Mouse (Mus musculus) forebrain, embryonic 16.5 days (tissue): ENCODE results near the gene Bak1. TPM values are rescaled to one million over a fixed set of nuclear protein-coding genes. Genes with fewer than 3 reads are reported as not detected.
A peak's percentile ranks its signal among the peaks of the same experiment; 100 is the strongest.

ENCODE experiments used
- ATAC-seq: fragments of 200-750 bp; cut with Nextera tagmentation; 2 replicates; pipeline ENCODE4 v1.8.0; 2017; ENCODE audit warnings: mild to moderate bottlenecking, moderate library complexity
- H3K27ac ChIP-seq: fragments of 300-500 bp; sonication (generic); 2 replicates; pipeline ENCODE4 v1.5.1; 2014; ENCODE audit warnings: low read length, control low read depth
- H3K27me3 ChIP-seq: fragments of 300-500 bp; sonication (generic); replicated peaks from 2 replicates; pipeline ENCODE4 v1.6.1; 2014; ENCODE audit warnings: low read length; ENCODE audit not compliant: control insufficient read depth, insufficient read depth
- H3K36me3 ChIP-seq: fragments of 300-500 bp; sonication (generic); 2 replicates; pipeline ENCODE4 v1.6.1; 2014; ENCODE audit not compliant: control insufficient read depth, insufficient read depth
- H3K4me1 ChIP-seq: fragments of 300-500 bp; sonication (generic); replicated peaks from 2 replicates; pipeline ENCODE4 v1.6.1; 2014; ENCODE audit warnings: low read length; ENCODE audit not compliant: control insufficient read depth, insufficient read depth
- H3K4me2 ChIP-seq: fragments of 300-500 bp; sonication (generic); 2 replicates; pipeline ENCODE4 v1.6.1; 2014; ENCODE audit warnings: mild to moderate bottlenecking, low read length, control low read depth
- H3K4me3 ChIP-seq: fragments of 300-500 bp; sonication (generic); replicated peaks from 2 replicates; pipeline ENCODE4 v1.5.1; 2014; ENCODE audit warnings: mild to moderate bottlenecking, low read length, control low read depth
- H3K9ac ChIP-seq: fragments of 300-500 bp; sonication (generic); replicated peaks from 2 replicates; pipeline ENCODE4 v1.6.1; 2014; ENCODE audit warnings: low read depth, low read length, control low read depth
- H3K9me3 ChIP-seq: fragments of 300-500 bp; sonication (generic); 2 replicates; pipeline ENCODE4 v1.6.1; 2016; ENCODE audit warnings: low read length; ENCODE audit not compliant: control insufficient read depth
- WGBS: fragments of 180-500 bp; shearing (Covaris S2); extraction: QIAGEN DNeasy Blood & Tissue Kit; methylation state at CpG from one replicate; pipeline ENCODE4 v1.1.7; 2014; 5-methylcytosine and 5-hydroxymethylcytosine counted together
- polyA plus RNA-seq: library from polyadenylated mRNA; unstranded; fragments of >200 nt; fragmentation: Nextera tagmentation; extraction: Ambion mirVana; gene quantifications from 2 replicates; pipeline ENCODE4 v1.2.1, GENCODE M21; 2015

The Bak1 gene
- polyA plus RNA-seq, 1 experiment from 2014 or later: 2.7 TPM

DNA sequence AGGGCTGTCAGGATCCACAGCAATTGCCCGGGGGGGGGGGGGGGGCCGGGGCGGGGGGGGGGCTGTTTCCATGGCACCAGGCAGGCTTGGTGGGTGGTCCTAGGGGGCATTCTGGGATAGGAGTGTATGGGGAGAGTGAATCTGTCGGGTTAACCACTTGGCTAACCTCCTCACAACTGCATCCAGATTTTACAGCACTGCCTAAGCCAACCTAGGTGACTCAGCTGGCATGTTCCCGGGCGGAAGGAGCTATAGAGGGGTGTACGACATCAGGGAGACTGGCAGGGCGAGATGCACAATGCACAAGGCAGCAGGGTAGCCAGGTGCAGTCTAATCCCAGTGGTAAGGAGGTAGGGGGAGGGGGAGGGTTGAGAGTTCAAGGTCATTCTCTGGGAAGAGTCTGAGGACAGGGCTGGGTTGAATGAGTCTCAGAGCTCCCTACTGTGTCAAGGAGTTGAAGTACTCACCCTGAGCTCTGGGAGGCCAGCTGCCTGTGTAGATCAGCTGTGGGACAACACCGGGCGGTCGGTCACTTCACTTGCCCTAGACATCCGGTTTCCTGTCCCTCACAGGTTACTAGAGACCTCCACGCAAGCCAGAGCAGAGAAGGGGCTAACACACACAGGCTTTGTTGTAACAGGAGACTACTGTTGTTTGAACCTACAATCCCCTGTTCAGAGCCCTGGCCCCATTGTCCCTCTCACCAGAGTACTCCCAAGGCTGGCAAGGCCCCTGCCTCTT is 12.4 kb upstream of the Bak1 start:
- Histone ChIP-seq H3K9ac (no peak overlapping the region), H3K4me1 (peaks cover 10% of the 10 kb centered on the region), H3K4me3 (no peak overlapping the region), H3K9me3 (no peaks in the 10 kb centered on the region), H3K4me2 (no peak overlapping the region), H3K27ac (no peak overlapping the region), H3K27me3 (no peaks in the 10 kb centered on the region), H3K36me3 (no peaks in the 10 kb centered on the region)
- WGBS: 52% methylated on average over 10 of the region's 13 CpGs
- ATAC-seq: no peak

DNA sequence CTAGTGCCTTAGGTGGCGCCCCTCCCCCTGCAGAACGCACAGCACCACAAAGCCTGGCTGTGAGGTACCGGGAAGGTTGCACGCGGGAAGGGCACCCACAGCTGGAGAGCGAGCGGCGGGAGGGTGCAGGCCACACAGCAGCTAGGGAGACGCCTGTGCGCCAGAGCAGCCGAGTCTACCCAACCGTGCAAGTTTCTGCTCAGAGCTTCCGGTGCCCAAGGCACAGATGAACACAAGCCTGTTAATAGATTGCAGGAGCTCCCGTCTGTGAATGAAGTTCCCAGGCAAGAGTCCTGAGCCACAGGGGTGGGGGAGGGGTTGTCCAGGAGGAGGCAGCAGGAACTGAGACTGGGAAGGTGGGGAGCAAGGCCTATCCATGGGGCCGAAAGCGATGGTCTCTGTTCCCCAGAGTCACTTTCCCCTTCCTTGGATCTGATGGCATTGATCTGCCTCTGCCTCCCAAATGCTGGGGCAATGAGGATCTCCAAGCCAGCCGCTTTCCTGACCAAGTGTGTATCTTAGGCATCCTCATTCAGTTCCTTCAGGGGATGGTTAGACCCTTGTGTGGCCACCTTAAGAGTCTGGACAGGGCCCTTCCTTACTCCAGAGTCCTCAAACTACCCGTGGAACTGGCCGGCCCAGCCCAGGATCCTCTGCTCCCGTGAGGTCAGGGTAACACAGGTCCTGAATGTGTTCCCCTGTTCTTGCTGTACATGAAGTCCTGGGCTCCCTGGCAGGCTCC is 11.7 kb upstream of the Bak1 start:
- Histone ChIP-seq H3K4me3 (no peak overlapping the region), H3K4me2 (peak overlapping the region; percentile 30), H3K9me3 (no peaks in the 10 kb centered on the region), H3K36me3 (no peaks in the 10 kb centered on the region), H3K9ac (no peak overlapping the region), H3K4me1 (peaks cover 10% of the 10 kb centered on the region), H3K27ac (no peak overlapping the region), H3K27me3 (no peaks in the 10 kb centered on the region)
- 10% methylated on average over 20 of the region's 20 CpGs for WGBS
- no peak for ATAC-seq

DNA sequence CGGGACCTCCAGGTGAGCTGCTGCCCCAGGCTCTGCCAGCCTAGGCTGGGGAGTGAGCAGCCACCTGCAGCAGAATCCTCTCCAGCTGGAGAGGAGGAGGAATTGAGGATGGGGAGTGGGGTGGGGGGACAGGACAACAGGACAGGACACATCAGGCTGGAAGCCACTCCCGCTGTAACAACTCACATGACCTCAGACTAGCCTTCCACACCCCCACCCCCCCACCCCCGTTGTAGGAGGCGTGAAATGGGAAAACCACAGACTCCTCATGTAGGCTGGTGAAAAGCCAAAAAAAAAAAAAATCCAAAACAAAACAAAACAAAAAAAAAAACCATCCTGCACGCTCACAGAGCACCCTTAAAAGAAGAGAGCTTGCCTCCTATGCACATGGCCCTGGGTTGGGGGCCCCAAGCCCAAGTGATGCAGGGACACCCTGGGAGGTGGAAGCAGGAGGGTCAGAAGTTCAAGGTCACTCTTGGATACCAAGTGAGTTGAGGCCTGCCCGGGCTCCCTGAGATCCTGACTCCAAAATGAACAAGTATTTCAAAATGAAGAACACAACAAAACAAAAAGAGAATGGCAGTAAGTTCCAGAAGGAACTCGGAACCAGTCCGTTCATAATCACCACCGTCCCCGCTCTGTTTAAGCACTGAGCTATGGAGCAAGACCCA is 10.8 kb upstream of the Bak1 start:
- Histone ChIP-seq H3K4me2 (no peak overlapping the region), H3K9ac (no peak overlapping the region), H3K4me3 (no peak overlapping the region), H3K27ac (no peak overlapping the region), H3K36me3 (no peaks in the 10 kb centered on the region), H3K4me1 (peaks cover 10% of the 10 kb centered on the region), H3K9me3 (no peaks in the 10 kb centered on the region), H3K27me3 (no peaks in the 10 kb centered on the region)
- 68% methylated on average over 10 of the region's 10 CpGs for WGBS
- no peak for ATAC-seq

DNA sequence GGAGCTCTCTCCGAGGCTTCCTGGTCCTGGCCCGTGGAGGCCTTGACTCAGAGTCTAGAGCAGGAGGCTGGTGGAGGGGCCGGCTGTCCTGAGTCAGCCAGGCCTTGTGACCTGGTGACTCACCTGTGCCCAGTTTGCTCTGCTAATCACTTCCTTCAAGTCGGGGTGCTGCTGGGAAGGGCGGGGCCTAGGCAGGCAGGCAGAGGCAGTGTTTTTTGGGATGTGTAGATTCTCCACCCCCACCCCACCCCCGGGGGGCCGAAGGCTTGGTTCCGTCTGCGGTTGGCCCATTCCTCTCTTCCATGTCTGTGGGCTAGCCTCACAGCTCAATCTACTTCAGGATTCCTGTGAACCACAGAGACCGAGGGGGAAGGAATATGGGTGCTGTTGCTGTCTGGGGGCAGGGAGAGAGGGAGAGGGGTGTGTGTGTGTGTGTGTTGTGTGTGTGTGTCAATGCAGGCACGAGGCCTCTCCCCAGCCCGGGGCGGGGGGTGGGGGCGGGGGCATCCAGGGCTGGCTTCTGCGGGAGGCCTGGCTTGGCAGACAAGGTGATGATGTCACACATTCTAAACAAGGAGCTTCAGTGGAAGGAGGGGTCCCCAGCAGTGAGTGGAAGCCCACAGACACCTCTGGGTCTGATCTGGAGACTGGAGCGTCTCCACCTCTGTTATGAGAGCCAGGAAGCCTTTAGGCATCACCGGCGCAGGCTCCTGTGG is 9.7 kb upstream of the Bak1 start:
- H3K4me1 ChIP-seq: peaks cover 10% of the 10 kb centered on the region
- H3K27ac ChIP-seq: no peak overlapping the region
- 35% methylated on average over 17 of the region's 18 CpGs for WGBS
- H3K27me3 ChIP-seq: no peaks in the 10 kb centered on the region
- H3K4me3 ChIP-seq: no peak overlapping the region
- H3K4me2 ChIP-seq: no peak overlapping the region
- H3K36me3 ChIP-seq: no peaks in the 10 kb centered on the region
- H3K9me3 ChIP-seq: no peaks in the 10 kb centered on the region
- no peak for ATAC-seq
- no peak overlapping the region for H3K9ac ChIP-seq

DNA sequence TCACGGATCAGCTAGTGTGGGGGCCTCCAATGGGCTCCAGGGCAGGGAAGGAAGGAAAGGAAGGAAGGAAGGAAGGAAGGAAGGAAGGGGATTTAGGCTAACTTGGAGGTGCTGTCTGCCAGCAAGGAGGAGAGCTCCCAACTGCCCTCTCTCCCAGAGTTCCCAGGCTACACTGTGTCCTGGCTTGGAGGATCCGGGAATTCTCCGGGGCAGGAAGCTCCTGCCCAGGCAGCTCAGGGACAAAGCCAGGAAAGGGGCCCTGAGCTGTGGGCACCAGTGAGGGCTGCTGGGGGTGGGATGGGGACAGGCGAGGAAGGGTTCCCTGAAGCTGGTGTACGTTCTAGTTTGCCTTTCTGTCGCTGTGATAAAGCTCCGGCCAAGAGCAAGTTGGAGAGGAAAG is 7.7 kb upstream of the Bak1 start:
- 0 out of 2 replicates have a peak overlapping the region, but pooled peaks have one; percentile 9 for H3K9ac ChIP-seq
- no peaks in the 10 kb centered on the region for H3K27me3 ChIP-seq
- no peaks in the 10 kb centered on the region for H3K9me3 ChIP-seq
- WGBS: 80% methylated on average over 7 of the region's 7 CpGs
- no peak overlapping the region for H3K4me3 ChIP-seq
- H3K4me1 ChIP-seq: peaks cover 12% of the 10 kb centered on the region
- no peak for ATAC-seq
- no peak overlapping the region for H3K27ac ChIP-seq
- no peaks in the 10 kb centered on the region for H3K36me3 ChIP-seq
- no peak overlapping the region for H3K4me2 ChIP-seq

DNA sequence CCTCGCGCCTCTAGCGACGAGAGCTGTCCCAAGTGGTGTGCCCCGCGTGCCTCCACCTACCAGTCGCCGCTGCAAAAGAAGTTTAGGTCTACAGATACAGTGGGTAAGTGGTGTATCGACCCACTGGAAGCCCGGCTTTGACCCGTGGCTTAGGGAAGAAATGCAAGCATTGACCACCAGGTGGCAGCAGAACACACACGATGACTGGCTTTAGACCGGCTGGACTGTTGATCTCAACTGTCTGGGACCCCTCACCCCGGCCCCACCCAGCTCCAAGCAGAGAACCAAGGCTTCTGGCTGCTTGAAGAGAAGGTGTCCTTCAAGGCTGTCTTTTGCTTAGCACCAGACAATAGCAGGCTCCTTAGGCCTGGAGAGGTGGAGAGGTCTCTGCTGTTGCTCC is 4.1 kb upstream of the Bak1 start:
- no peak overlapping the region for H3K4me2 ChIP-seq
- 1% methylated on average over 14 of the region's 14 CpGs for WGBS
- peak; percentile 16; the same call in 1 of the 2 replicates for ATAC-seq

DNA sequence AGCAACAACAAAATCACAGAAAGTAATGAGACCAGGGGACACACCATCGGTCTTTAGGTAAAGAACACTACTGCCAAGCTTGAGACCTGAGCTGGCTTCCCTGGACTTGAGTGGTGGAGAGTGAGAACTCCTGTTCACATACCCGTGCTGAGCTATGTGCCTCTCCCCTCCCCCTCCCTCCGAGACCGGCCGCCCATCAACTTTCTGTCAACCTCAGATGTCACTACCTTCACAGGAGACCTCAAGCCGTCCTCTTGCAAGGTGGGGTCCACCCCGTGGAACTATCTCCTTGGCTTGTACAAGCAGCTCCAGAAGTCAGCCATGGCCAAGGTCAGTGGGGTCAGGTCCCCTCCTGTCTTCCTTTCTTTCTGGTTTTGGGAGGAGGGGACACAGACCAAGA is 3.5 kb upstream of the Bak1 start:
- no peaks in the 10 kb centered on the region for H3K36me3 ChIP-seq
- H3K27ac ChIP-seq: no peak overlapping the region
- no peak for ATAC-seq
- no peaks in the 10 kb centered on the region for H3K9me3 ChIP-seq
- no peaks in the 10 kb centered on the region for H3K27me3 ChIP-seq
- H3K4me2 ChIP-seq: no peak overlapping the region
- H3K4me3 ChIP-seq: no peak overlapping the region
- H3K9ac ChIP-seq: no peak overlapping the region
- peaks cover 11% of the 10 kb centered on the region for H3K4me1 ChIP-seq
- WGBS: 69% methylated on average over 7 of the region's 7 CpGs

More for the DNA sequence above, 4.1 kb upstream of the Bak1 start:
- Histone ChIP-seq H3K27me3 (no peaks in the 10 kb centered on the region), H3K4me1 (peaks cover 6% of the 10 kb centered on the region), H3K9me3 (no peaks in the 10 kb centered on the region), H3K4me3 (no peak overlapping the region), H3K36me3 (no peaks in the 10 kb centered on the region), H3K9ac (no peak overlapping the region), H3K27ac (no peak overlapping the region)

DNA sequence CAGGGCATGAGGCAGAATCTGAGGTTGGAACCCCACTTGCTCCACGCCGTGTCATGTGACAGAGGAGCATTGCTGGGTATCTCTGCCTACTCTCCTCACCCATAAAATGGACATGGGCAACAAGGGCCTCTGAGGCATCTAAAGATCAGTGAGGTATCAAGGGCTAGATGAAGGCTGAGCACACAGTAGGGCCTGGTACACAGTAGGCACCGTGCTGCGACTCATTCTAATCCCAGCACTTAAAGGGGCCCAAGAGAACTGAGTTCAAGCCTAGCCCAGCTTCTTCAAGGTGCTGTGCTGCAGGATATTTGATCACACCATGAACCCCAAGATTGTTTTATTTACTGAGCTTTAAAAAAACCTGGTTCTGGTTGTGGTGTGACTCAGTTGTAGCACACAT is 2.1 kb upstream of the Bak1 start:
- H3K27ac ChIP-seq: no peak overlapping the region
- H3K4me2 ChIP-seq: no peak overlapping the region
- 91% methylated on average over 4 of the region's 4 CpGs for WGBS
- no peaks in the 10 kb centered on the region for H3K36me3 ChIP-seq
- ATAC-seq: no peak
- H3K4me3 ChIP-seq: no peak overlapping the region
- H3K9me3 ChIP-seq: no peaks in the 10 kb centered on the region
- H3K4me1 ChIP-seq: peaks cover 16% of the 10 kb centered on the region
- H3K27me3 ChIP-seq: no peaks in the 10 kb centered on the region
- no peak overlapping the region for H3K9ac ChIP-seq

DNA sequence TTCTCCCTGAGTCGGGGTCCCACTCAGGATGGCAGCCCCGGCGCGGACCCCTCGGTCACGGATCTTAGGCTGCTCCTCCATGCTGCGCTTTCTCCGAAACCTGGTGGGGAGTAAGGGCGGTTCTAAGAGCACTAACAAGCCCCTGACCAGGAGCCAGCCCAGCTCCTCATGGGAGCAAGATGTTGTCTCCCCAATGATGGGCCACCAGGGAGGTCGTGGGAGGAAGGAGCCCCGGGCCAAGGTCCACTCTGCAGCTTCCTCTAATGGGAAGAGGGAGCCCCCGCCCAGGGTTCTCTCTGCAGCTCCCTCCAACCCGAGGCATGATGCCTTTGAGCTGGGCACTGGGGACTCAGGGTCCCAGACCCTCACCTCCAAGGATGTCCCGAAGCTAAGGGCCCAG is 622 bp upstream of the Bak1 start:
- Histone ChIP-seq H3K36me3 (peaks cover 2% of the 10 kb centered on the region; the same call in 1 of the 2 replicates), H3K4me2 (no peak overlapping the region), H3K9me3 (no peaks in the 10 kb centered on the region), H3K4me1 (peaks cover 16% of the 10 kb centered on the region), H3K27ac (no peak overlapping the region), H3K4me3 (no peak overlapping the region), H3K27me3 (no peaks in the 10 kb centered on the region), H3K9ac (no peak overlapping the region)
- ATAC-seq: no peak
- WGBS: 87% methylated on average over 14 of the region's 14 CpGs
